Mouse (Mus musculus) retina, postnatal 1 day (tissue): Measurements from ENCODE around the gene Arvcf.

Experiments used
- DNase-seq: peaks from one replicate; pipeline ENCODE4 v3.0.0-alpha.2; 2012

Arvcf gene

GRCm38 (mm10) chr16:18347931-18348600, at the start of gene Arvcf, which contains the start of gene Tango2:
Gene Arvcf, plus strand, starts transcription at chr16:18348182.
Gene Tango2, minus strand, starts transcription at chr16:18348103.
- DNase-seq: peak; percentile 97

- DNase-seq: no peak
Observed at GRCm38 (mm10) chr16:18308159-18308558, 39.8 kb upstream of the Arvcf start.

- DNase-seq: no peak
Observed at GRCm38 (mm10) chr16:18318992-18319391, 29.0 kb upstream of the Arvcf start.

GRCm38 (mm10) chr16:18321443-18321842, 26.5 kb upstream of the Arvcf start:
- no peak for DNase-seq

- no peak for DNase-seq
Observed at GRCm38 (mm10) chr16:18323460-18323859, 24.5 kb upstream of the Arvcf start.

- DNase-seq: no peak
Observed at GRCm38 (mm10) chr16:18324031-18324430, 24.0 kb upstream of the Arvcf start.

- no peak for DNase-seq
Observed at GRCm38 (mm10) chr16:18325741-18326140, 22.2 kb upstream of the Arvcf start.

GRCm38 (mm10) chr16:18327936-18328335, 20.0 kb upstream of the Arvcf start:
- DNase-seq: no peak

GRCm38 (mm10) chr16:18328524-18328923, 19.5 kb upstream of the Arvcf start:
- no peak for DNase-seq

- DNase-seq: no peak
Observed at GRCm38 (mm10) chr16:18333976-18334375, 14.0 kb upstream of the Arvcf start.

- no peak for DNase-seq
Observed at GRCm38 (mm10) chr16:18335981-18336380, 12.0 kb upstream of the Arvcf start.

- no peak for DNase-seq
Observed at GRCm38 (mm10) chr16:18337261-18337660, 10.7 kb upstream of the Arvcf start.

- DNase-seq: no peak
Observed at GRCm38 (mm10) chr16:18339866-18340265, 8.1 kb upstream of the Arvcf start.

- no peak for DNase-seq
Observed at GRCm38 (mm10) chr16:18341605-18342004, 6.4 kb upstream of the Arvcf start.

GRCm38 (mm10) chr16:18342076-18342475, 5.9 kb upstream of the Arvcf start:
- no peak for DNase-seq

GRCm38 (mm10) chr16:18342650-18343570, 5.1 kb upstream of the Arvcf start:
- no peak for DNase-seq

GRCm38 (mm10) chr16:18343778-18344177, 4.2 kb upstream of the Arvcf start:
- peak; percentile 98 for DNase-seq

- peak; percentile 93 for DNase-seq
Observed at GRCm38 (mm10) chr16:18345243-18345642, 2.7 kb upstream of the Arvcf start.

- DNase-seq: no peak
Observed at GRCm38 (mm10) chr16:18348601-18349175, 706 bp downstream of the Arvcf start.

- DNase-seq: no peak
Observed at GRCm38 (mm10) chr16:18349761-18350325, 1.9 kb downstream of the Arvcf start.

GRCm38 (mm10) chr16:18351313-18352055, 3.5 kb downstream of the Arvcf start:
- DNase-seq: peak; percentile 67

GRCm38 (mm10) chr16:18353106-18353505, 5.1 kb downstream of the Arvcf start:
- no peak for DNase-seq
